Mouse (Mus musculus) erythroblast, adult 5-6 weeks (primary cell): ENCODE results near the gene Gm10203. TPM values are rescaled to one million over a fixed set of nuclear protein-coding genes. Genes with fewer than 3 reads are reported as not detected.
"Not testable (repeated sequence)": the region's sequence is repeated elsewhere in the genome, so short reads cannot be mapped to it uniquely, and the experiment has no call there.

Experiments used
- ATAC-seq: replicated peaks from 2 replicates; pipeline ENCODE4 v1.8.0; 2016; ENCODE audit warnings: moderate number of reproducible peaks, mild to moderate bottlenecking, moderate TSS enrichment, inconsistent platforms; ENCODE audit not compliant: poor library complexity, low FRiP score, severe bottlenecking
- total RNA-seq, 2 experiments: library from RNA; stranded (forward) in 1 of 2; stranded (reverse) in 1 of 2; fragments of 150-400 nt in 1 of 2; fragments of 200-764, 138-1000 nt in 1 of 2; gene quantifications; 2 replicates each; pipeline versions ENCODE4 v1.2.3 to v1.2.4; 2015 to 2017; ENCODE audit warnings: low replicate concordance in 2 of 2

Gene Gm10203
- total RNA-seq, 2 experiments from 2014 or later, result not detected

GRCm38 (mm10) chr6:149132311-149133077 is 2.5 kb downstream of the Gm10203 start:
- ATAC-seq, result peak; percentile 73

- ATAC-seq, result peak; percentile 36; the same call in 1 of the 2 replicates
Observed at GRCm38 (mm10) chr6:149134391-149135150, 4.6 kb downstream of the Gm10203 start.

GRCm38 (mm10) chr6:149135631-149136030 is 5.7 kb downstream of the Gm10203 start:
- ATAC-seq, result no peak

GRCm38 (mm10) chr6:149137936-149138335 is 8.0 kb downstream of the Gm10203 start:
- ATAC-seq, result no peak

- no peak for ATAC-seq
Observed at GRCm38 (mm10) chr6:149139011-149139410, 9.0 kb downstream of the Gm10203 start.

- no peak for ATAC-seq
Observed at GRCm38 (mm10) chr6:149139471-149139870, 9.5 kb downstream of the Gm10203 start, which contains the start of gene Etfbkmt. Gene Etfbkmt (plus strand): TSS chr6:149139849.

- ATAC-seq, result peak; percentile 94
Observed at GRCm38 (mm10) chr6:149141393-149142173, 11.6 kb downstream of the Gm10203 start.

- ATAC-seq, result no peak
Observed at GRCm38 (mm10) chr6:149145143-149145542, 15.2 kb downstream of the Gm10203 start.

- ATAC-seq, result no peak
Observed at GRCm38 (mm10) chr6:149148436-149149229, 18.7 kb downstream of the Gm10203 start.

- ATAC-seq, result no peak
Observed at GRCm38 (mm10) chr6:149152119-149152518, 22.1 kb downstream of the Gm10203 start.

- no peak for ATAC-seq
Observed at GRCm38 (mm10) chr6:149153473-149154115, 23.6 kb downstream of the Gm10203 start.

GRCm38 (mm10) chr6:149154116-149155030 is 24.4 kb downstream of the Gm10203 start:
- no peak for ATAC-seq

GRCm38 (mm10) chr6:149155031-149155841 is 25.3 kb downstream of the Gm10203 start:
- no peak for ATAC-seq

GRCm38 (mm10) chr6:149167038-149167437 is 37.1 kb downstream of the Gm10203 start:
- ATAC-seq, result not testable (repeated sequence)

GRCm38 (mm10) chr6:149167672-149168071 is 37.7 kb downstream of the Gm10203 start:
- no peak for ATAC-seq

- ATAC-seq, result peak; percentile 31; the same call in 1 of the 2 replicates
Observed at GRCm38 (mm10) chr6:149168436-149168835, 38.5 kb downstream of the Gm10203 start.

- not testable (repeated sequence) for ATAC-seq
Observed at GRCm38 (mm10) chr6:149169965-149170364, 40.0 kb downstream of the Gm10203 start.
